Mouse (Mus musculus) bone marrow macrophage, adult 2 months (primary cell): ENCODE results near the gene Chchd4.

ENCODE experiments used
- CTCF ChIP-seq: IDR thresholded peaks from 2 replicates; pipeline ENCODE4 v1.5.1; 2012; ENCODE audit warnings: low read depth, mild to moderate bottlenecking, low read length, moderate library complexity
- POLR2A ChIP-seq: IDR thresholded peaks from 2 replicates; pipeline ENCODE4 v1.6.1; 2012; ENCODE audit warnings: mild to moderate bottlenecking, low read depth, low read length, borderline replicate concordance

DNA sequence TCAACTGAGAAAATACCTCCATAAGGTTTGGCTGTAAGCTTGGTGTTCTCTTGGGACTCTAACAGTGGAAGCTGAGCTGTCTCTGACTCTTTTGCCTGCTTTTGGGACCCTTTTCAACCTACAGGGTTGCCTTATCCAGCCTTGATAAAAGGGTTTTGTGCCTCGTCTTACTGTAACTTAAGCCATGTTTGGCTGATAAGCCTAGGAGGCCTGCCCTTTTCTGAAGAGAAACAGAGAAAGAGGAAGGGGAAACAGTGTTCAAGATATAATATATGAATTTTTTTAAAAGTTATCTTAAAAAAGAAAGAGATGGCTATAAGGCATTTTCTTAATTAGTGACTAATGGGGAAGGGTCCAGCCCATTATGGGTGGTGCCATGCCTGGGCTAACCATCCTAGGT is 30.0 kb upstream of the Chchd4 start:
- TF ChIP-seq CTCF (no peak), POLR2A (no peak)
